ENCODE assay signal across 8 mouse cellular contexts in genomic region chr16:17802839-17803674, GRCm38 (mm10). TPM values are rescaled to one million over a fixed set of nuclear protein-coding genes. Genes with fewer than 3 reads are reported as not detected.
DNase-seq lines count a peak whose midpoint lies in the region; ATAC-seq and TF ChIP-seq lines count a peak whose summit lies in the region.

No protein-coding gene starts in this region.

- H3K9ac ChIP-seq in kidney, embryonic 14.5 days (ENCODE audit: low read depth, low read length): peak overlapping the region; percentile 5; the same call in 1 of the 2 replicates
- H3K9ac ChIP-seq in kidney, postnatal 0 days (ENCODE audit: low read depth, low read length): no peak overlapping the region
- peak overlapping the region; percentile 53 for H3K9ac ChIP-seq in lung, embryonic 16.5 days (ENCODE audit: low read length)

- no peak for ATAC-seq in kidney, embryonic 14.5 days (ENCODE audit: low FRiP score, low TSS enrichment)
- peak; percentile 19 for ATAC-seq in granulocyte monocyte progenitor cell, adult 5-6 weeks (replicated peaks; ENCODE audit: poor library complexity, severe bottlenecking)
- ATAC-seq in kidney, postnatal 0 days (replicated peaks; ENCODE audit: low FRiP score, low read depth): no peak
- ATAC-seq in lung, embryonic 16.5 days (ENCODE audit: low read depth): no peak

- 0 out of 2 replicates have a peak, but pooled peaks have one; percentile 11 for TF ChIP-seq CTCF in kidney, postnatal 0 days (IDR thresholded peaks at IDR 0.05; ENCODE audit: low read depth)

- peaks cover 75% of the 10 kb centered on the region for H3K27me3 ChIP-seq in kidney, embryonic 14.5 days (ENCODE audit: control insufficient read depth, insufficient read depth, low read length)
- H3K27me3 ChIP-seq in kidney, postnatal 0 days (ENCODE audit: insufficient read depth, low read length): peaks cover 39% of the 10 kb centered on the region
- H3K27me3 ChIP-seq in lung, embryonic 16.5 days (ENCODE audit: control insufficient read depth, insufficient read depth, low read depth, low read length): peaks cover 60% of the 10 kb centered on the region

- H3K9me3 ChIP-seq in kidney, embryonic 14.5 days (ENCODE audit: control insufficient read depth, low read length): no peaks in the 10 kb centered on the region
- H3K9me3 ChIP-seq in kidney, postnatal 0 days (replicated peaks; ENCODE audit: low read length): no peaks in the 10 kb centered on the region
- H3K9me3 ChIP-seq in lung, embryonic 16.5 days (ENCODE audit: control insufficient read depth, low read length): no peaks in the 10 kb centered on the region

- peak overlapping the region; percentile 32 for H3K4me3 ChIP-seq in kidney, embryonic 14.5 days (ENCODE audit: low read length)
- H3K4me3 ChIP-seq in kidney, postnatal 0 days (replicated peaks; ENCODE audit: low read depth, low read length): peak overlapping the region; percentile 25
- peak overlapping the region; percentile 41 for H3K4me3 ChIP-seq in lung, embryonic 16.5 days (ENCODE audit: low read length)

- H3K4me1 ChIP-seq in kidney, embryonic 14.5 days (ENCODE audit: control insufficient read depth, insufficient read depth, low read length): peaks cover 52% of the 10 kb centered on the region
- peaks cover 44% of the 10 kb centered on the region for H3K4me1 ChIP-seq in kidney, postnatal 0 days (replicated peaks; ENCODE audit: insufficient read depth, low read length)
- peaks cover 80% of the 10 kb centered on the region for H3K4me1 ChIP-seq in lung, embryonic 16.5 days (replicated peaks; ENCODE audit: control insufficient read depth, insufficient read depth, low read length)

- H3K27ac ChIP-seq in kidney, embryonic 14.5 days (ENCODE audit: low read depth, low read length): no peak overlapping the region
- H3K27ac ChIP-seq in kidney, postnatal 0 days: no peak overlapping the region
- no peak overlapping the region for H3K27ac ChIP-seq in lung, embryonic 16.5 days (ENCODE audit: low read length)

- peaks cover 9% of the 10 kb centered on the region for H3K36me3 ChIP-seq in kidney, embryonic 14.5 days (ENCODE audit: control insufficient read depth, insufficient read depth, low read length)
- H3K36me3 ChIP-seq in kidney, postnatal 0 days (ENCODE audit: insufficient read depth, low read length): no peaks in the 10 kb centered on the region
- H3K36me3 ChIP-seq in lung, embryonic 16.5 days (ENCODE audit: control insufficient read depth, insufficient read depth, low read length): peaks cover 2% of the 10 kb centered on the region; the same call in 1 of the 2 replicates

- WGBS in kidney, embryonic 14.5 days: 7% methylated on average over 83 of the region's 83 CpGs
- 19% methylated on average over 82 of the region's 83 CpGs for WGBS in kidney, postnatal 0 days
- whole genome bisulfite sequencing in lung, embryonic 16.5 days: 14% methylated on average over 83 of the region's 83 CpGs

- DNase-seq in kidney, adult 9 months: no peak
- peak; percentile 68 for DNase-seq in brain, adult 2 months (ENCODE audit: low read depth, low spot score)
- no peak for DNase-seq in kidney, postnatal 0 days (ENCODE audit: low spot score)
- DNase-seq in right cerebral cortex, adult 18-20 months: peak; percentile 34
- no peak for DNase-seq in spleen, adult 12 weeks (ENCODE audit: low spot score)

- peak overlapping the region; percentile 41 for H3K4me2 ChIP-seq in kidney, embryonic 14.5 days (replicated peaks; ENCODE audit: low read depth, low read length)
- peak overlapping the region; percentile 50 for H3K4me2 ChIP-seq in kidney, postnatal 0 days (ENCODE audit: low read length)
- H3K4me2 ChIP-seq in lung, embryonic 16.5 days (ENCODE audit: low read depth, low read length): peak overlapping the region; percentile 60

RNA-seq across cellular contexts. Expression of gene Scarf2, which starts 6.0 kb away (rescaled TPM):
- polyA plus RNA-seq in kidney, embryonic 14.5 days (2014; fragmentation: Nextera tagmentation; extraction: Ambion mirVana): 17.2 and 19.6 TPM in 2 replicates
- total RNA-seq in granulocyte monocyte progenitor cell, adult 5-6 weeks (2014; fragmentation: Nextera tagmentation): 1.1 TPM in 1 of 2 replicates, not detected in the other
- not detected in 2 replicates for total RNA-seq in granulocyte monocyte progenitor cell, adult 5-6 weeks (2017)
- 12.2 and 18.7 TPM in 2 replicates for polyA plus RNA-seq in kidney, postnatal 0 days (2015; fragmentation: Nextera tagmentation; extraction: Ambion mirVana)
- 12.4 and 13.9 TPM in 2 replicates for polyA plus RNA-seq in lung, embryonic 16.5 days (2015; fragmentation: Nextera tagmentation; extraction: Ambion mirVana)

RNA-seq across cellular contexts. Expression of gene B830017H08Rik, which starts 29.9 kb away (rescaled TPM):
- not detected in 2 replicates for polyA plus RNA-seq in kidney, embryonic 14.5 days (2014; fragmentation: Nextera tagmentation; extraction: Ambion mirVana)
- total RNA-seq in granulocyte monocyte progenitor cell, adult 5-6 weeks (2014; fragmentation: Nextera tagmentation): not detected in 2 replicates
- not detected in 2 replicates for total RNA-seq in granulocyte monocyte progenitor cell, adult 5-6 weeks (2017)
- polyA plus RNA-seq in kidney, postnatal 0 days (2015; fragmentation: Nextera tagmentation; extraction: Ambion mirVana): 1.7 and 2.2 TPM in 2 replicates
- polyA plus RNA-seq in lung, embryonic 16.5 days (2015; fragmentation: Nextera tagmentation; extraction: Ambion mirVana): not detected in 2 replicates

RNA-seq across cellular contexts. Expression of gene Car15, which starts 35.1 kb away (rescaled TPM):
- polyA plus RNA-seq in kidney, embryonic 14.5 days (2014; fragmentation: Nextera tagmentation; extraction: Ambion mirVana): 2.7 and 2.9 TPM in 2 replicates
- total RNA-seq in granulocyte monocyte progenitor cell, adult 5-6 weeks (2014; fragmentation: Nextera tagmentation): 3.0 and 5.2 TPM in 2 replicates
- not detected in 2 replicates for total RNA-seq in granulocyte monocyte progenitor cell, adult 5-6 weeks (2017)
- 131 and 147 TPM in 2 replicates for polyA plus RNA-seq in kidney, postnatal 0 days (2015; fragmentation: Nextera tagmentation; extraction: Ambion mirVana)
- 4.1 and 4.5 TPM in 2 replicates for polyA plus RNA-seq in lung, embryonic 16.5 days (2015; fragmentation: Nextera tagmentation; extraction: Ambion mirVana)

RNA-seq across cellular contexts. Expression of gene Klhl22, which starts 43.6 kb away (rescaled TPM):
- polyA plus RNA-seq in kidney, embryonic 14.5 days (2014; fragmentation: Nextera tagmentation; extraction: Ambion mirVana): 42.6 and 70.3 TPM in 2 replicates
- total RNA-seq in granulocyte monocyte progenitor cell, adult 5-6 weeks (2014; fragmentation: Nextera tagmentation): 16.7 and 20.1 TPM in 2 replicates
- 13.2 and 24.6 TPM in 2 replicates for total RNA-seq in granulocyte monocyte progenitor cell, adult 5-6 weeks (2017)
- 39.3 and 42.8 TPM in 2 replicates for polyA plus RNA-seq in kidney, postnatal 0 days (2015; fragmentation: Nextera tagmentation; extraction: Ambion mirVana)
- 59.0 and 62.8 TPM in 2 replicates for polyA plus RNA-seq in lung, embryonic 16.5 days (2015; fragmentation: Nextera tagmentation; extraction: Ambion mirVana)

Comparison
In these comparisons a context has a peak if more than half of its experiments do, and no peak if none do; other contexts are left out.
1. RNA of gene Car15, which starts 35.1 kb away (polyA plus RNA-seq): 131 to 147 TPM in kidney, postnatal 0 days; 4.1 to 4.5 TPM in lung, embryonic 16.5 days and 2.7 to 2.9 TPM in kidney, embryonic 14.5 days; every median in the first group is over 10 times any median in the second.
2. DNase-seq: peak in brain, adult 2 months (single experiment) and right cerebral cortex, adult 18-20 months (single experiment); none in kidney, adult 9 months (single experiment), kidney, postnatal 0 days (single experiment) and spleen, adult 12 weeks (single experiment).
3. Peak in every context shown above with its lines, with median percentiles within 50 percentile points of each other: H3K4me2 ChIP-seq and H3K4me3 ChIP-seq.